Mouse (Mus musculus): ENCODE results near the gene Pafah1b2. TPM values are rescaled to one million over a fixed set of nuclear protein-coding genes. Genes with fewer than 3 reads are reported as not detected.

Gene Pafah1b2
- total RNA-seq (2021), result 10 to 100 TPM; 46.0 to 49.0 TPM
- 17.1 and 28.8 TPM in 2 replicates for polyA plus RNA-seq (2012; rRNA removed)
- long read RNA-seq, full-length matches to known transcripts, result 48 of 54 reads
- long read RNA-seq, partial matches to known transcripts, result 0 of 54 reads
- long read RNA-seq, other reads (novel, unspliced or antisense), result 6 of 54 reads

GRCm38 (mm10) chr9:46012091-46013008 is at the start of gene Pafah1b2, which contains the start of gene Sik3:
Gene Pafah1b2 (minus strand): TSS chr9:46012690.
Gene Sik3 (plus strand): TSS chr9:46012820.
- peak; percentile 79; the same call in 1 of the 2 replicates for TF ChIP-seq EP300 (IDR thresholded peaks at IDR 0.05; ENCODE audit: insufficient read depth, low read depth, low read length)
- TF ChIP-seq POLR2A (IDR thresholded peaks at IDR 0.05; ENCODE audit: insufficient read depth, low read depth, low read length), result 0 out of 2 replicates have a peak, but pooled peaks have one; percentile 36
- peak; percentile 94 for TF ChIP-seq CTCF (IDR thresholded peaks at IDR 0.05)
- H3K27me3 ChIP-seq (ENCODE audit: control insufficient read depth, insufficient read depth, low read length), result no peaks in the 10 kb centered on the region
- peak within 1 kb of the TSS; percentile 97 for H3K9ac ChIP-seq (ENCODE audit: low read depth, low read length)
- peaks cover 1% of the 10 kb centered on the region; the same call in 1 of the 2 replicates for H3K79me2 ChIP-seq (replicated peaks; ENCODE audit: control insufficient read depth, insufficient read depth, low read length)
- peak within 1 kb of the TSS; percentile 97 for H3K4me3 ChIP-seq
- peak within 1 kb of the TSS; percentile 98 for H3K27ac ChIP-seq
- peaks cover 13% of the 10 kb centered on the region for H3K4me1 ChIP-seq (ENCODE audit: control insufficient read depth, insufficient read depth, low read length)
- intact Hi-C loops (cut with DNase I), result loop anchor here (2.0 kb wide), 1 partner anchor 172 kb away; no protein-coding TSS in a partner anchor
- peak; percentile 97 to 98 for DNase-seq
- no peaks in the 10 kb centered on the region for H3K36me3 ChIP-seq (ENCODE audit: control insufficient read depth, insufficient read depth, low read length)
- WGBS, result 2% methylated on average over 52 of the region's 78 CpGs

DNA sequence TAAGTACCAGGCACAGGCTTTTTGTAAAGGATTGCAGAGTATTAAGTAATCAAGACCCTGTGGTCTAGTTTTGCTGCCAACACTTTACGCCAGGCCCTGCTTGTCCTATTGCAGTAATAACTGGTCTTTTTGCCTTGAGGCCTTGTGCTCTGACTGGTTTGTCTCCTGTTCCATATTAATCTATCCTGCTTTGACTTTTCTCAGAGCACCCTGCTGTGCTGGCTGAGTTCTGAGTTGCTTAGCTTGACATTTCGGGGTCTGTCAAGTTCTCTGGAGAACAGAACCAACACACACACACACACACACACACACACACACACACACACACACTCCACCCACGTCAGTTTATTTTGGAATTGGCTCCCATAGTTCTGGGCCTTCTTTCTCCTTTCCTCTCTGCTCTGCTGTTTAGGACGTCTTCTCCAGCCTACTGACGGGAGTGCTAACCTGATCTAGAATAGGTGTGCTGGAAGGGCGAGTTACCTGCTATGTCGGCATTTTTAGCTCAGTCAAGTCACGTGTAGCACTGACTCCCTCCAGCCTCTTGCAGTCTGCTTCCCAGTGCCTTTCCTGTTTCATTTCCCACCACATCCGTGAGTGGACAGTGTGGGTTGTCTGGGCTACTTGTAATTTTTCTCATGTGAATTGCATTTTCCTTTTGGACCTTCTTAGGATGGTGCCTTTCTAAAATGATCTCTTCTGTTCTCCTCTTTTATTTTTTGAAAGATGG is 49.4 kb upstream of the Pafah1b2 start:
- peaks cover 11% of the 10 kb centered on the region for H3K4me1 ChIP-seq (ENCODE audit: control insufficient read depth, insufficient read depth, low read length)
- peak overlapping the region; percentile 15; the same call in 1 of the 2 replicates for H3K27ac ChIP-seq
- H3K4me3 ChIP-seq, result no peak overlapping the region
- intact Hi-C loops (cut with DNase I), result no loop called here
- 28% methylated on average over 9 of the region's 9 CpGs for WGBS
- H3K79me2 ChIP-seq (replicated peaks; ENCODE audit: control insufficient read depth, insufficient read depth, low read length), result peaks cover 18% of the 10 kb centered on the region
- no peak overlapping the region for H3K9ac ChIP-seq (ENCODE audit: low read depth, low read length)
- no peaks in the 10 kb centered on the region for H3K27me3 ChIP-seq (ENCODE audit: control insufficient read depth, insufficient read depth, low read length)
- H3K36me3 ChIP-seq (ENCODE audit: control insufficient read depth, insufficient read depth, low read length), result peaks cover 4% of the 10 kb centered on the region
- peak in 1 of 2 experiments; percentile 52 for DNase-seq
- TF ChIP-seq EP300 (IDR thresholded peaks at IDR 0.05; ENCODE audit: insufficient read depth, low read depth, low read length) (no peak), CTCF (IDR thresholded peaks at IDR 0.05) (no peak), POLR2A (IDR thresholded peaks at IDR 0.05; ENCODE audit: insufficient read depth, low read depth, low read length) (no peak)

- Histone ChIP-seq H3K36me3 (ENCODE audit: control insufficient read depth, insufficient read depth, low read length) (peaks cover 4% of the 10 kb centered on the region), H3K27me3 (ENCODE audit: control insufficient read depth, insufficient read depth, low read length) (no peaks in the 10 kb centered on the region), H3K79me2 (replicated peaks; ENCODE audit: control insufficient read depth, insufficient read depth, low read length) (peaks cover 14% of the 10 kb centered on the region), H3K27ac (no peak overlapping the region), H3K4me1 (ENCODE audit: control insufficient read depth, insufficient read depth, low read length) (peaks cover 13% of the 10 kb centered on the region), H3K9ac (ENCODE audit: low read depth, low read length) (no peak overlapping the region), H3K4me3 (no peak overlapping the region)
- DNase-seq, result no peak
- intact Hi-C loops (cut with DNase I), result no loop called here
- TF ChIP-seq CTCF (IDR thresholded peaks at IDR 0.05) (no peak), EP300 (IDR thresholded peaks at IDR 0.05; ENCODE audit: insufficient read depth, low read depth, low read length) (no peak), POLR2A (IDR thresholded peaks at IDR 0.05; ENCODE audit: insufficient read depth, low read depth, low read length) (no peak)
- 96% methylated on average over 2 of the region's 2 CpGs for WGBS
Measured at GRCm38 (mm10) chr9:46060249-46060648, 47.8 kb upstream of the Pafah1b2 start.

DNA sequence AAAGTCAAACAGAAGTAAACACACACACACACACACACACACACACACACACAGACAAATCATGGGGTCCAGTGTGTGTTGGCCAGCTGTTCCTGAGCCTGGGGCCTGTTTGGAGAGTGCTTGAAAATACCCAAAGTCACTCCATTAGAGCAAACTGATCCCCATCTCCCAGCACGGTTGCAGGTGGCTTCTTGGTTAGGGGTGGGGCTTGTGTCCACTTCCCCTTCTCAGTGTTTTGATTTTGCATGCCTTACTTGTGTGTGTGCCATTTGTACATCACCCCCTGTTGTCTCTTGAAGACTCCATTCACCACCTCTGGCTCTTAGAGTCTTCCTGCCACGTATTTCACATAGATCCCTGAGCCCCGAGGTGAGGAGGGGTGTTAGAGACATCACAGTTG is 45.6 kb upstream of the Pafah1b2 start:
- Histone ChIP-seq H3K4me1 (ENCODE audit: control insufficient read depth, insufficient read depth, low read length) (peaks cover 15% of the 10 kb centered on the region), H3K27me3 (ENCODE audit: control insufficient read depth, insufficient read depth, low read length) (no peaks in the 10 kb centered on the region), H3K9ac (ENCODE audit: low read depth, low read length) (no peak overlapping the region), H3K4me3 (no peak overlapping the region), H3K27ac (no peak overlapping the region), H3K79me2 (replicated peaks; ENCODE audit: control insufficient read depth, insufficient read depth, low read length) (peaks cover 6% of the 10 kb centered on the region), H3K36me3 (ENCODE audit: control insufficient read depth, insufficient read depth, low read length) (peaks cover 6% of the 10 kb centered on the region)
- TF ChIP-seq POLR2A (IDR thresholded peaks at IDR 0.05; ENCODE audit: insufficient read depth, low read depth, low read length) (no peak), CTCF (IDR thresholded peaks at IDR 0.05) (no peak), EP300 (IDR thresholded peaks at IDR 0.05; ENCODE audit: insufficient read depth, low read depth, low read length) (no peak)
- WGBS, result 87% methylated on average over 3 of the region's 3 CpGs
- intact Hi-C loops (cut with DNase I), result no loop called here
- DNase-seq, result no peak

DNA sequence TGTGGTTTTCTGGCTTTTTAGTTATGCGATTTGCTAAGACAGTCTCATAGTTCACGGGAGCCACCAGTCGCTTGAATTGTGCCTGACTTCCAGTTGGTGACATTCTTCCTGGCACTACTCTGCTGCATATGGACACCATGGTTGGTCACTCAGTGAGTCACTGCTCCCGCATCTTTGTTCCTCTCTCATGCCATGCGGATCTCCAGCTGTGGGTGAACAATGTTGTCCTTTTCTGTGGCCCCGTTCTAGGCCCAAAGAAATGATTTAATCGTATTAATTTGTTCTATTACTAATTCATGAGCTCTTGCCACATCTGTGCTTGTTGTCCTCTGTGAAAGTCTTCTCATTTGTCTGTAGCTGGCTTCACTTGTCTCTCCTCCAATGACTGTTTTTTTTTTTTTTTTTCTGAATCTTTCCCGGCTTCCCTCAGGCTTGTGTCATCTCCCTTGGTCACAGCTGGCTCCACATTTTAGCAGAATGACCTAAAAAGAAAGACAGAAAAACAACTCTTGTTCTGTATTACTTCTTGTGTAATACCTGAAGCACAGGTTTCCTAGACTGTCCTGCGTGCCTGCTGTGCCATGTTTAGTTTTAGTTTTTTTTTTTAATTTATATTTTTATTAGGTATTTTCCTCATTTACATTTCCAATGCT is 40.6 kb upstream of the Pafah1b2 start:
- Histone ChIP-seq H3K36me3 (ENCODE audit: control insufficient read depth, insufficient read depth, low read length) (peaks cover 4% of the 10 kb centered on the region; the same call in 1 of the 2 replicates), H3K9ac (ENCODE audit: low read depth, low read length) (no peak overlapping the region), H3K27ac (no peak overlapping the region), H3K79me2 (replicated peaks; ENCODE audit: control insufficient read depth, insufficient read depth, low read length) (peaks cover 4% of the 10 kb centered on the region), H3K4me3 (no peak overlapping the region), H3K27me3 (ENCODE audit: control insufficient read depth, insufficient read depth, low read length) (no peaks in the 10 kb centered on the region), H3K4me1 (ENCODE audit: control insufficient read depth, insufficient read depth, low read length) (peaks cover 15% of the 10 kb centered on the region)
- 79% methylated on average over 9 of the region's 9 CpGs for WGBS
- intact Hi-C loops (cut with DNase I), result loop anchor here (5.0 kb wide), 1 partner anchor 791 kb away; no protein-coding TSS in a partner anchor
- TF ChIP-seq POLR2A (IDR thresholded peaks at IDR 0.05; ENCODE audit: insufficient read depth, low read depth, low read length) (no peak), EP300 (IDR thresholded peaks at IDR 0.05; ENCODE audit: insufficient read depth, low read depth, low read length) (no peak)
- no peak for DNase-seq

All from heart, adult 2 months (tissue).